Mouse (Mus musculus): ENCODE results near the gene Slc25a35. TPM values are rescaled to one million over a fixed set of nuclear protein-coding genes. Genes with fewer than 3 reads are reported as not detected.

The Slc25a35 gene
- total and polyA plus RNA-seq, 3 experiments: 3.3 to 4.9 TPM; not detected in 1

DNA sequence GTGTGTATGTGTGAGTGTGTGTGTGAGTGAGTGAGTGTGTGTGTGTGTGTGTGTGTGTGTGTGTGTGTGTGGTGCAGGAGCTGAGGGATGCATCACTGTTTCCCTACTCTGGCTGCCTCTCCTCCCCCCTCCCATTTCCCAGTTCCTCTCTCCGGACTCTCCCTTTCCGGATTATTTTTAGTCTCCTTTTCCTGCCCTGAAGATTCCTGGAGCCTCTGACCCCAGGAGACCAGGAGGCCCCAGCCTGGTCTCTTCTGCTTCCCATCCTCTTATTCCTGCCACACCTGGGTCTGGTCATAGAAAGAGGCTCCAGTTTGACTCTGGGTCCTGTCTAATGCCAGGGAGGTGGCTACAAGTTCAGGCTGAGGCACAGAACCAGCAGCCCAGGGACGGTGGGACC, 11.8 kb upstream of the Slc25a35 start:
- Histone ChIP-seq H3K4me3 (ENCODE audit: control insufficient read depth in 1 of 2, insufficient read depth in 1 of 2, low read depth in 2 of 2, low read length in 2 of 2) (no peak overlapping the region), H3K9ac (ENCODE audit: control insufficient read depth, low read depth, low read length, poor library complexity, severe bottlenecking) (no peak overlapping the region), H3K9me3 (replicated peaks; ENCODE audit: insufficient read depth, low read length) (no peaks in the 10 kb centered on the region), H3K27me3 (ENCODE audit: control insufficient read depth in 1 of 2, insufficient read depth in 2 of 2, low read length in 2 of 2) (peaks cover 2 to 6% of the 10 kb centered on the region in 2 experiments), H3K36me3 (ENCODE audit: control insufficient read depth in 1 of 2, insufficient read depth in 2 of 2, low read length in 2 of 2) (no peaks in the 10 kb centered on the region), H3K27ac (ENCODE audit: control insufficient read depth, low read depth, low read length) (no peak overlapping the region), H3K79me2 (ENCODE audit: control insufficient read depth, insufficient read depth, low read length, poor library complexity) (no peaks in the 10 kb centered on the region), H3K4me1 (ENCODE audit: control insufficient read depth in 1 of 2, insufficient read depth in 2 of 2, low read length in 2 of 2) (no peaks in the 10 kb centered on the region)
- DNase-seq (ENCODE audit: low read depth, low spot score): no peak
- no peak for TF ChIP-seq RAD21 (IDR thresholded peaks at IDR 0.05; ENCODE audit: low read depth, low read length)
- no peak for TF ChIP-seq ELF1 (IDR thresholded peaks at IDR 0.05; ENCODE audit: low read depth, low read length)
- TF ChIP-seq ZC3H11A (IDR thresholded peaks at IDR 0.05; ENCODE audit: low read depth, low read length): no peak

DNA sequence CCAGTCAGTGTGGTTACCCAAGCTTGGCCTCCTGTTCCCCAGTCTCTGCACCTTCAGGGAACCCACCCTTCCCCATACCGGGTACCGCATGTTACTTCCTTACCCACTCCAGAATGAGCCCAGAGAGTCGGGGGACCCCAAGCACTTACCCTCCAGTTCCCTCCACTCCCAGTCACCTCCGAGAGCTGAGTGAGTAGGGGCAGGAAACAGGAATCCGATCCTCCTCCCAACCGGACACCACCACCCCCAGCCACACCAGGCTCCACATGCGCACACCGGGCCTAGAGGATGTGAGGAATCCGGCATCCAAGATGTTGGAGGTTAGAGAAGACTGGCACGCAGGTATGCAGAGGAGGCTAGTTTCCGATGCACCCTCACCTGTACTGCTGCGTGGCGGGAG, 11.2 kb upstream of the Slc25a35 start:
- TF ChIP-seq SMC3 (IDR thresholded peaks at IDR 0.05; ENCODE audit: low read depth, low read length) (no peak), MYB (IDR thresholded peaks at IDR 0.05; ENCODE audit: low read depth, low read length) (no peak), GABPA (IDR thresholded peaks at IDR 0.05; ENCODE audit: low read depth, low read length) (no peak), EP300 (IDR thresholded peaks at IDR 0.05; ENCODE audit: low read depth in 1 of 2, low read length in 2 of 2) (no peak), ZC3H11A (IDR thresholded peaks at IDR 0.05; ENCODE audit: low read depth, low read length) (no peak), JUND (IDR thresholded peaks at IDR 0.05; ENCODE audit: low read depth, low read length) (no peak), BHLHE40 (IDR thresholded peaks at IDR 0.05; ENCODE audit: borderline replicate concordance, low read depth, low read length) (no peak), USF2 (IDR thresholded peaks at IDR 0.05; ENCODE audit: borderline replicate concordance in 1 of 2, insufficient read depth in 1 of 2, low read depth in 1 of 2, low read length in 2 of 2) (no peak), GATA1 (IDR thresholded peaks at IDR 0.05; ENCODE audit: low read depth, low read length) (no peak), KAT2A (conservative IDR thresholded peaks at IDR 0.05; ENCODE audit: low read depth, low read length) (no peak), MAX (IDR thresholded peaks at IDR 0.05; ENCODE audit: low read length) (no peak), UBTF (IDR thresholded peaks at IDR 0.05; ENCODE audit: borderline replicate concordance, insufficient read depth, low read depth, low read length) (no peak), POLR2AphosphoS2 (IDR thresholded peaks at IDR 0.05; ENCODE audit: low read length) (no peak), SIN3A (IDR thresholded peaks at IDR 0.05; ENCODE audit: low read length) (no peak), RCOR1 (IDR thresholded peaks at IDR 0.05; ENCODE audit: low read depth, low read length) (no peak), TAL1 (IDR thresholded peaks at IDR 0.05; ENCODE audit: low read length) (no peak), MEF2A (IDR thresholded peaks at IDR 0.05; ENCODE audit: extremely low read depth, insufficient replicate concordance, low read depth, low read length, poor library complexity, severe bottlenecking) (no peak), HCFC1 (IDR thresholded peaks at IDR 0.05; ENCODE audit: low read depth, low read length) (no peak), MYC (IDR thresholded peaks at IDR 0.05; ENCODE audit: low read depth, low read length) (no peak), ELF1 (IDR thresholded peaks at IDR 0.05; ENCODE audit: low read depth, low read length) (no peak)
- no peak for DNase-seq (ENCODE audit: low read depth, low spot score)
- H3K4me1 ChIP-seq (ENCODE audit: control insufficient read depth in 1 of 2, insufficient read depth in 2 of 2, low read length in 2 of 2): peaks cover 0 to 6% of the 10 kb centered on the region in 2 experiments; a peak in 2 of 4 replicates
- no peak overlapping the region for H3K27ac ChIP-seq (ENCODE audit: control insufficient read depth, low read depth, low read length)
- no peaks in the 10 kb centered on the region for H3K9me3 ChIP-seq (replicated peaks; ENCODE audit: insufficient read depth, low read length)
- peaks cover 2 to 3% of the 10 kb centered on the region in 2 experiments; a peak in 3 of 4 replicates for H3K27me3 ChIP-seq (ENCODE audit: control insufficient read depth in 1 of 2, insufficient read depth in 2 of 2, low read length in 2 of 2)
- H3K79me2 ChIP-seq (ENCODE audit: control insufficient read depth, insufficient read depth, low read length, poor library complexity): no peaks in the 10 kb centered on the region
- no peak overlapping the region for H3K4me3 ChIP-seq (ENCODE audit: control insufficient read depth in 1 of 2, insufficient read depth in 1 of 2, low read depth in 2 of 2, low read length in 2 of 2)
- H3K9ac ChIP-seq (ENCODE audit: control insufficient read depth, low read depth, low read length, poor library complexity, severe bottlenecking): no peak overlapping the region
- H3K36me3 ChIP-seq (ENCODE audit: control insufficient read depth in 1 of 2, insufficient read depth in 2 of 2, low read length in 2 of 2): peaks cover 0 to 1% of the 10 kb centered on the region in 2 experiments; a peak in 2 of 4 replicates
